Mouse (Mus musculus): Measurements from ENCODE around the gene Klhl1.

- no peak for TF ChIP-seq CTCF (IDR thresholded peaks at IDR 0.05; ENCODE audit: low read depth, low read length)
- TF ChIP-seq GATA2 (IDR thresholded peaks at IDR 0.05; ENCODE audit: borderline replicate concordance, low read depth, low read length), result no peak
- no peak for TF ChIP-seq TAL1 (conservative IDR thresholded peaks at IDR 0.05; ENCODE audit: low read depth, low read length)
Measured at GRCm38 (mm10) chr14:96107396-96107795, 411.5 kb downstream of the Klhl1 start.
